Mouse (Mus musculus) naive thymus-derived CD4-positive, alpha-beta T cell, adult 5 months (primary cell): Measurements from ENCODE around the gene Wipf3. TPM values are rescaled to one million over a fixed set of nuclear protein-coding genes. Genes with fewer than 3 reads are reported as not detected.

Experiments used
- polyA plus RNA-seq: library from polyadenylated mRNA; unstranded; fragments of 100-300 nt; shearing (Covaris generic); gene quantifications from one replicate; pipeline ENCODE4 v1.2.1, GENCODE M21; 2017

Wipf3 gene
- 0.17 TPM for polyA plus RNA-seq

DNA sequence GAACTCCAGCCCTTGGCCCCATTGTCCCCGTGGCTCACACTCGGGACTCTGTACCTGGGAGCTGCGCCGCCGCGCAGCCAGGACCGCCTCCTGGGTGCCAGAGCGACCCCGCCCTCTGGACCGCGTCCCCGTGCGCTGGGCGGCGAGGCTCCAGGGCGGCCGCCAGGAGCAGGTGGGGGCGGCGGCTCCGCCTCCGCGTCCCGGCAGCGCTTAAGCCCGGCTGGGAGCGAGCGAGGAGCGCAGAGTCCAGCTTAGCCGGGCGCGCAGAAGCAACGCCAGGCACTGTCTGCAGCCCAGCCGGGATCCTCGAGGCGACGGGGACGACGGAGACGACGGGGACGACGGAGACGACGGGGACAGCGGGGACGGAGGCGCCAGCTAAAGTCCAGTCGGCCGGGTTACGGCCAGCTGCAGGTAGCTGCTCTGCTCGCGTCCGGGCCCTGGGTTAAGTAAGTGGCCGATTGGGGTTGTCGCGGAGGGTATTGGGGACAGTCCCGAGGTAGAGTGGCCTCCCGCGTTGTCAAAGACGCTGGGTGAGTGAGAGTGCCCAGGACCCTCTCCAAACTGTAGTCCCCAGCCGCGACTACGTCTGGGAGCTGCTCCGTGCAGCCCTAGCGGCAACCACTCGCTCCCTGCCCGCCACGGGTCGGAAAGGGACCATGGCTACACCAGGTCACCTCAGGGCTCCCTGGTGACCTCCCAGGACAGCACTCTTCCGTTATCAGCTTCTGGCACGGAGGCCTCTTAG lies at the start of gene Wipf3:
Wipf3 (plus strand) TSS at position 157 of the 748 bp plus-strand sequence.

Other genes with a start within 250 kb of the Wipf3 start
- not detected for gene Prr15, start 103.8 kb upstream of the Wipf3 start, polyA plus RNA-seq
- gene Scrn1, start 136.9 kb downstream of the Wipf3 start, polyA plus RNA-seq = not detected
- gene Plekha8, start 165.5 kb downstream of the Wipf3 start, polyA plus RNA-seq = 4.0 TPM
- gene Fkbp14, start 167.7 kb downstream of the Wipf3 start, polyA plus RNA-seq = not detected